Mouse (Mus musculus): ENCODE data around the gene Atpif1. TPM values are rescaled to one million over a fixed set of nuclear protein-coding genes. Genes with fewer than 3 reads are reported as not detected.
"Not testable (repeated sequence)": the region's sequence is repeated elsewhere in the genome, so short reads cannot be mapped to it uniquely, and the experiment has no call there.

The Atpif1 gene
- polyA plus RNA-seq, 1 experiment from 2014 or later, result 1,007 TPM

DNA sequence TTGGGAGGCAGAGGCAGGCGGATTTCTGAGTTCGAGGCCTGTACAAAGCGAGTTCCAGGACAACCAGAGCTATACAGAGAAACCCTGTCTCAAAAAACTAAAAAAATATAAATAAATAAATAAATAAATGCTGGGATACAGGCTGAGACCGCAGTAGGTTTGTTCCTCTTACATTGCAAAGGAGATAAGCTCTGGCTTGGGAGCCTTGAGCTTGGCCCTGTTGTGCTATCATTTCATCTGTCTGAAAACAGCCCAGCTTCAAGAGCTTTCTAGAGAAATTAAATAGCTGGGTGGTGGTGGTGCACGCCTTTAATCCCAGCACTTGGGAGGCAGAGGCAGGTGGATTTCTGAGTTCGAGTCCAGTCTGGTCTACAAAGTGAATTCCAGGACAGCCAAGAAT lies 31.8 kb downstream of the Atpif1 start:
- WGBS, result 93% methylated on average over 6 of the region's 6 CpGs
- no peaks in the 10 kb centered on the region for H3K4me1 ChIP-seq
- no peak for DNase-seq (ENCODE audit: low spot score)
- peaks cover 31% of the 10 kb centered on the region for H3K36me3 ChIP-seq
- H3K27me3 ChIP-seq (ENCODE audit: low read depth, poor library complexity, severe bottlenecking), result no peaks in the 10 kb centered on the region
- H3K4me3 ChIP-seq, result no peak overlapping the region
- no peaks in the 10 kb centered on the region for H3K9me3 ChIP-seq (replicated peaks)
- no peak overlapping the region for H3K27ac ChIP-seq

DNA sequence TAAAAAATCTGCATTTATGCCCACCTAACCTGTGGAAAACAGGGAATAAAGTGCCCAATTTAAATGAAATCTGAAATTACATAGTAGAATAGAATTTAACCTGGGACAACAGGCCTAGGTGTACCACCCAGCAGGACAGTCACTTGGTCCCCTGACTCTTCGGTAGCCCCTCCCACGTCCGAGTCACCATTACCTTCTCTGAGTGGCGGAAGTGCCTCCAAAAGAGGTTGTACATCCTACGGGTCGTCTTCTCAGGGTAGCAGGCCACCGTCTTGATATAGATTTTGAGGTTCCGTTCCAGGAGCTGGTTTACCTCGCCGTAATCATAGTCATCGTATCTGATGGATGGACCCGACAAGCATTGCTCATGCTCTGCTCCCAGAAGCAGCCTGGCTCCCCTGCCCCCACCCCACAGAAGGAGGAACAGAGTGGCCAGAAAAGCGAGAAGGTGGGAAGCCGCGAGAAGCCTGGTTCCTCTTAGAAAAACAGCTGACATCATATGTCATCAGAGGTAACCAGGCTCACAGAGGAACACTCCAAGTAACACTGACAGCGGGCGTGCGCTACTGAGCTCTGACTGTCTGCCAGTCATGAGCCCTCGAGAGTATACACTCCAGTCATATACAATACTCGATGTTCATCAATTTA lies 39.1 kb downstream of the Atpif1 start:
- no peak overlapping the region for H3K27ac ChIP-seq
- peaks cover 5% of the 10 kb centered on the region; the same call in 1 of the 2 replicates for H3K4me1 ChIP-seq
- H3K27me3 ChIP-seq (ENCODE audit: low read depth, poor library complexity, severe bottlenecking), result no peaks in the 10 kb centered on the region
- 94% methylated on average over 20 of the region's 20 CpGs for WGBS
- no peak overlapping the region for H3K4me3 ChIP-seq
- DNase-seq (ENCODE audit: low spot score), result no peak
- peaks cover 61% of the 10 kb centered on the region for H3K36me3 ChIP-seq
- H3K9me3 ChIP-seq (replicated peaks), result no peaks in the 10 kb centered on the region

DNA sequence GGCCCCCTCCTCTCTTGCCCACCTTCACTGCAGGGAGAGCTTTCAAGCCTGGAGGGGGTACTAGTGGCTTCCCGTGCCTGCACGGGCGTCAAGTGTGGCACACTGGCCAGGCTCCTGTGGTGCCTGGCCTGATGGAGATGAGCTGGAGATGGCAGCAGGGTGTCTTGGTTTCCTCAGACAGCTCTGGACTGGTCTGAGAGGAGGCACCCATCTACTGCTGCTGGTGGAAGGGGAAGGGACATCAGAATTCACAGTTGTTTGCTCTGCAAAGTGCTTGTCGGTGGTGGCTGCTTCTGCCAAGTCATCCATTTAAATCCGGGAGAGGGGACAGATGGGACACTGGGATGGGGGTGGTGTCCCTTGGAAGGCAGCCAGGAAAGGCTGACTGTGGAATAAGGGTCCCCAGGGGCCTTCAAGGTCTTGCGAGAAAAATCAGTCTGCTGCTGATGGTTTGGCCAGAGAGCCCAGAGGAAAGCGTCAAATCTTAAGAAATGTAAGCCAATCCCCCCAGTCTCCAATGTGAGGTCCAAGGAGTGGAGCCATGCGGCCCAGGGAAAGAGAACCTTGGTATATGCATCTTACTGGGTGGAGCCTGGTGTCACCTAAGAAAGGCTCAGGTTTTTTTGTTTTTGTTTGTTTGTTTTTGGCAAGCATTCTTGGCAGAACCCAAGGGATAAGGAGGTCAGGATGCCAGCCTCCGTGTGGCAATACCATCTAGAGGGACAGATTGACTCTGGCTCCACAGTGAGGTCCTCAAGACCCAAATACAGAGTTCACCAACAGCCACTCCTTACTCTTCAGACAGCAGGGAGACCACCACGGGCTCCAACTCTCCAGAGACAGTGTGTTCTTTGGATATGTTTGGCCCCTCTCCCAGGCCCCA lies 41.0 kb downstream of the Atpif1 start:
- peaks cover 5% of the 10 kb centered on the region; the same call in 1 of the 2 replicates for H3K4me1 ChIP-seq
- H3K4me3 ChIP-seq, result no peak overlapping the region
- DNase-seq (ENCODE audit: low spot score), result no peak
- H3K27ac ChIP-seq, result no peak overlapping the region
- H3K36me3 ChIP-seq, result peaks cover 41% of the 10 kb centered on the region
- H3K27me3 ChIP-seq (ENCODE audit: low read depth, poor library complexity, severe bottlenecking), result no peaks in the 10 kb centered on the region
- WGBS, result 76% methylated on average over 10 of the region's 10 CpGs
- no peaks in the 10 kb centered on the region for H3K9me3 ChIP-seq (replicated peaks)

DNA sequence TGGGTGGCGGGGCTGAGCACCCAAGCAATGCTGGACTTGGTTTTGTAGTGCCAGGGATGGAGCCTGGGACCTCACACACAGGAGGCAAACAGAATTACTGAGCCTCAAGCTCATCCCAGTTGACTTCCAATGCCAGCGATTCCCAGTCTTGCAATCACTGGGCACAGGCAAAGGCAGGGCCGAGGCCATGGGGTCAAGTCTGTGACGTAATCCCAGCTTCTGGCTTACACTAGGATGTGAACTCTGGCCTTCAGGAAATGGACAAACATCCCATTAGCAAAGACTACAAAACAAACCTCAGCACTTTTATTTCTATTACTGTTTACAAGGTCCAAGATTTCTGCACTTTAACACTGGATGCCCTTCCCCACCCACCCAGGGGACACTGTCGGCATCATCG lies 41.7 kb downstream of the Atpif1 start:
- Histone ChIP-seq H3K36me3 (peaks cover 35% of the 10 kb centered on the region), H3K4me3 (no peak overlapping the region), H3K4me1 (peaks cover 5% of the 10 kb centered on the region; the same call in 1 of the 2 replicates), H3K27ac (no peak overlapping the region), H3K9me3 (replicated peaks) (no peaks in the 10 kb centered on the region), H3K27me3 (ENCODE audit: low read depth, poor library complexity, severe bottlenecking) (no peaks in the 10 kb centered on the region)
- DNase-seq (ENCODE audit: low spot score), result no peak
- 84% methylated on average over 6 of the region's 6 CpGs for WGBS

DNA sequence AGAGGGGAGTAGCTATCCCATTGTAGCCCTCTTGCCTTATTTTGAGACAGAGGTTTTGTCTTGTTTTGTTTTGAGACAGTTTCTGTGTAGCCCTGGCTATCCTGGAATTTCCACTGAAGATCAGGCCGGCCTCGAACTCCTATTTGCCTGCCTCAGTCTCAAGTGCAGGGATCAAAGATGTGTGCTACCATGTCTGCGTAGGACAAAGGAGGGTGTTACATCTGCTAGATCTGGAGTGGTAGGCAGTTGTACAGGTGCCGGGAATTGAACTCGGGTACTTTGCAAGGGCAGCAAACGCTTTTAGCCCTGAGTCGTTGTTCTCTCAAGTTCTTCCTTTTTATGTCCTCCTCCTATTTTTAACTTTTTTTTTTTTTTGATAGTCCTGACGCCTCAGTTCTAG lies 42.4 kb downstream of the Atpif1 start:
- Histone ChIP-seq H3K4me3 (no peak overlapping the region), H3K9me3 (replicated peaks) (no peaks in the 10 kb centered on the region), H3K27me3 (ENCODE audit: low read depth, poor library complexity, severe bottlenecking) (no peaks in the 10 kb centered on the region), H3K4me1 (peaks cover 5% of the 10 kb centered on the region; the same call in 1 of the 2 replicates), H3K27ac (no peak overlapping the region), H3K36me3 (peaks cover 28% of the 10 kb centered on the region)
- no peak for DNase-seq (ENCODE audit: low spot score)
- WGBS, result 91% methylated on average over 8 of the region's 8 CpGs

- Histone ChIP-seq H3K9me3 (replicated peaks) (no peaks in the 10 kb centered on the region), H3K27me3 (ENCODE audit: low read depth, poor library complexity, severe bottlenecking) (no peaks in the 10 kb centered on the region), H3K27ac (no peak overlapping the region), H3K4me1 (peaks cover 5% of the 10 kb centered on the region; the same call in 1 of the 2 replicates), H3K4me3 (no peak overlapping the region), H3K36me3 (peaks cover 25% of the 10 kb centered on the region)
- DNase-seq (ENCODE audit: low spot score), result no peak
- WGBS, result 90% methylated on average over 15 of the region's 15 CpGs
Observed at GRCm38 (mm10) chr4:132490273-132491010, 43.0 kb downstream of the Atpif1 start.

DNA sequence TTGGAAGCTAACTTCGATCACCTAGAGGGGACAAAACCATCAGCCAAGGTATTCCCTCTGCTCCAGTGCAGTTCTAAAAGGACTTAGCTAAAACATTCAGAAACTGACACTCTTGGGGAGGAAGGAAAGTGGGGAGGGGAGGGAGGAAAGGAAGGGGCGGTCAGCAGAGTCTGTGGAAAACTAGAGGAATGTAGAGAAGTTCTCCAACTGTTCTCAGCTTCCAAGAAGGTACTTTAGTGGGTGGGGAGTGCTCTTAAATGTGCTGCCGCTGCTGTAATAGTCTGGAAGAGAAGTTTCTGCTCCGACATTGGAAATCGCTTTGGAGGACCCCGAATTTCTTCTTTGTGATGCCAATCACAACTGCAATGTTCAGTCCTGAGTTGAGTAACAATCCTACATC lies 44.5 kb downstream of the Atpif1 start:
- no peaks in the 10 kb centered on the region for H3K9me3 ChIP-seq (replicated peaks)
- H3K4me1 ChIP-seq, result 0 out of 2 replicates have a peak, but pooled peaks cover 5% of the 10 kb centered on the region
- WGBS, result 71% methylated on average over 6 of the region's 6 CpGs
- H3K36me3 ChIP-seq, result peaks cover 24% of the 10 kb centered on the region
- H3K4me3 ChIP-seq, result no peak overlapping the region
- no peak for DNase-seq (ENCODE audit: low spot score)
- H3K27me3 ChIP-seq (ENCODE audit: low read depth, poor library complexity, severe bottlenecking), result no peaks in the 10 kb centered on the region
- H3K27ac ChIP-seq, result no peak overlapping the region

DNA sequence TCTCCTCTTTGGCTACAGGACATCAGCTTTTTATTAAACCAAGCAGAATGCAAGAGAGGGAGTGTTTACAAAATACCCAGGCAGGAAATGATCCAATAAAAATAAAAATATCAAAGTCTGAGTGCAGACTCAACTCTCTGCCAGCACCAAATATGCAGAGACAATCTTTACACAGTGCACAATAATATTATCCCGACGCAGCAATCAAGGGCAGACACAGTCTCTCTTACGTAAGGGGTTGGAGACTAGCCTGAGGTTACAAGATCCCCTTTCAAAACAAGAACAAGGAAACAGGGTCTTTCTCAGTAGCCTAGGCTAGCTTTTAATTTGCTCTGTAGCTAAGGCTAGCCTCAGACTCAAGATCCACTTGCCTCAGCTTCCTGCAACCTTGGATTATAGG lies 44.9 kb downstream of the Atpif1 start:
- Histone ChIP-seq H3K4me3 (no peak overlapping the region), H3K9me3 (replicated peaks) (no peaks in the 10 kb centered on the region), H3K27ac (no peak overlapping the region), H3K36me3 (peaks cover 20% of the 10 kb centered on the region), H3K27me3 (ENCODE audit: low read depth, poor library complexity, severe bottlenecking) (no peaks in the 10 kb centered on the region), H3K4me1 (peaks cover 5% of the 10 kb centered on the region; the same call in 1 of the 2 replicates)
- DNase-seq (ENCODE audit: low spot score), result no peak
- WGBS, result 91% methylated on average over 3 of the region's 3 CpGs

DNA sequence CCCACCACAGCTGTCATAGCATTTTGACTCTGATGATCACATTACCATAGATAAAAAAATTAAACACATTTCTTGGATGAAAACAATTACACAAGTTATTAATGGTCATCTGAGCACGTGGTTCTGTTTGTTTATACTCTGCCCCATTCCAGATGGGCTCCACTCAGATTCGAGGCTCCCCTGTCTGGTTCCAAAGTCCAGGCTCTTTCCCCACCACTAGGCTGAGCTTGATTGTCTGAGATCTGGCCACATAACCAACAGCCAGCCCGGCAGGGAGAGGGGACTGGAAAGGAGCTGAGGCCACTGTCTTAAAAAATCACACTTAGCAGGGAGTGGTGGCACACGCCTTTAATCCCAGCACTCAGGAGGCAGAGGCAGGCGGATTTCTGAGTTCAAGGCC lies 48.6 kb downstream of the Atpif1 start:
- Histone ChIP-seq H3K4me1 (peaks cover 5% of the 10 kb centered on the region; the same call in 1 of the 2 replicates), H3K9me3 (replicated peaks) (no peaks in the 10 kb centered on the region), H3K27ac (no peak overlapping the region), H3K27me3 (ENCODE audit: low read depth, poor library complexity, severe bottlenecking) (no peaks in the 10 kb centered on the region), H3K36me3 (no peaks in the 10 kb centered on the region), H3K4me3 (no peak overlapping the region)
- no peak for DNase-seq (ENCODE audit: low spot score)
- WGBS, result 79% methylated on average over 5 of the region's 5 CpGs

DNA sequence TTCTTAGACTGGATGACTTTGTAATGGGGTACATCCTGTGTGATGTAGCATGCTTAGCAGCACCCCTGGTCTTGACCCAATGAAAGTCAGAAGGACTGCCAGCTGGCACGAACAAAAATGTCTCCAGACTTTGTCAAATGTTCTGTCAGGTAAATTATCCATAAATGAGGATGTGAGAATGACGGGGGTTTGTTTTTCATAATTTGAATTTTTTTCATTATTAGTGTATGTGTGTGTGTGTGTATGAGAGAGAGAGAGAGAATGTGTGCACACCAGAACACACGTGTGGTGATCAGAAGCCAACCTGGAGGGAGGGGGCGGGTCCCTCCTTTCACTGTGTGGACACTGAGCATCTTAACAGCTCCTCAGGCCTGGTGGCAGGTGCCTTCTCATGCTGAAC lies 49.2 kb downstream of the Atpif1 start:
- Histone ChIP-seq H3K4me1 (peaks cover 5% of the 10 kb centered on the region; the same call in 1 of the 2 replicates), H3K27me3 (ENCODE audit: low read depth, poor library complexity, severe bottlenecking) (no peaks in the 10 kb centered on the region), H3K27ac (no peak overlapping the region), H3K36me3 (no peaks in the 10 kb centered on the region), H3K4me3 (no peak overlapping the region), H3K9me3 (replicated peaks) (no peaks in the 10 kb centered on the region)
- no peak for DNase-seq (ENCODE audit: low spot score)
- 88% methylated on average over 4 of the region's 4 CpGs for WGBS

DNA sequence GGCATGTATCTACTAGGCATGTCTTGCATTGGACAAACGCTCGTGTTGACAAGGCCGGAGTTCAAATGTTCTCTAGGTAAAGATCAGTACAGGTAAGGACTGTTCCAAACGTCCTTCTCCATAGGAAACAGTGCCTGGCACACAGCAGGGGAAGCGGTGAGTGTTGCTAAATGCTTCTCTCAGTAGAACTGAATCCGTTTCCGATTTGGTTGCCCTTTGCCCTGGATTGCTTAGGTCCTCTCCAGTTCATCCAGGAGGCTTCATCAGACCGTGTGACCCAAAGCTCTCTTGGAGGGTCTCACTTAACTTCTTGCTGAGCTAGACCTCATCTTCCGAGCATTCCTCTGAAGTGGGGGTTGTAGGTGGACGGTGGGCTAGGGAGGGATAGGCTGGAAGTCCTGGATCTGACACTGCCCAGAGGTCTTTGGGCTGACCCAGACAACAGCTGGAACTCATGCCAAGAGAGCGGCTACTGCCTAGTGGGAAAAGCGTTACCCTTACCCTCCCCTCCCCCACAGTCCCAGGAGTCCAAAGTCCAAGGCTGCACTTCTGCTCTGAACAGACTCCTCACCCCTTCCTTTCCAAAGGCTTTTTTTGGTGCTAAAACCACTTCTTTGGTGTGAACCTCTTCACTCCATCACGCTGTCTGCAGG lies 50.4 kb downstream of the Atpif1 start:
- 79% methylated on average over 13 of the region's 13 CpGs for WGBS

GRCm38 (mm10) chr4:132482104-132482503 lies 51.4 kb downstream of the Atpif1 start:
- not testable (repeated sequence) for H3K27ac ChIP-seq; H3K4me3 ChIP-seq; DNase-seq (ENCODE audit: low spot score); H3K27me3 ChIP-seq (ENCODE audit: low read depth, poor library complexity, severe bottlenecking); H3K4me1 ChIP-seq; H3K9me3 ChIP-seq (replicated peaks); H3K36me3 ChIP-seq
- WGBS, result 65% methylated on average over 3 of the region's 3 CpGs

More for the DNA sequence above, 50.4 kb downstream of the Atpif1 start:
- no peaks in the 10 kb centered on the region for H3K36me3 ChIP-seq
- H3K4me1 ChIP-seq, result peaks cover 5% of the 10 kb centered on the region; the same call in 1 of the 2 replicates
- DNase-seq (ENCODE audit: low spot score), result no peak
- no peaks in the 10 kb centered on the region for H3K9me3 ChIP-seq (replicated peaks)
- no peaks in the 10 kb centered on the region for H3K27me3 ChIP-seq (ENCODE audit: low read depth, poor library complexity, severe bottlenecking)
- no peak overlapping the region for H3K27ac ChIP-seq
- no peak overlapping the region for H3K4me3 ChIP-seq
